In genomic region chr3:82927917-82928316, GRCm38 (mm10) we compare ENCODE assay signal across 26 mouse cellular contexts. TPM values are rescaled to one million over a fixed set of nuclear protein-coding genes. Genes with fewer than 3 reads are reported as not detected.
DNase-seq lines count a peak whose midpoint lies in the region; ATAC-seq and TF ChIP-seq lines count a peak whose summit lies in the region.
"Had no signal": no experiment of that assay in that cellular context is flagged by ENCODE, and none has a peak within 500 bp of the region (broad histone marks: within the 10 kb centered on the region; RNA-seq: fewer than 3 reads in every experiment).

No protein-coding gene starts in this region.

- no peak overlapping the region for H3K27ac ChIP-seq in intestine, embryonic 15.5 days
- no peak overlapping the region for H3K27ac ChIP-seq in intestine, postnatal 0 days (ENCODE audit: low read depth, low read length)
- no peak overlapping the region for H3K27ac ChIP-seq in forebrain, postnatal 0 days (ENCODE audit: low read depth, low read length)
- H3K27ac ChIP-seq: embryonic facial prominence, embryonic 13.5 days; embryonic facial prominence, embryonic 15.5 days; forebrain, embryonic 13.5 days; forebrain, embryonic 15.5 days had no signal

- peak; percentile 76 for ATAC-seq in intestine, embryonic 15.5 days
- ATAC-seq in intestine, postnatal 0 days = peak; percentile 63
- no peak for ATAC-seq in forebrain, postnatal 0 days
- ATAC-seq: forebrain, embryonic 13.5 days; forebrain, embryonic 15.5 days had no signal

- no peak overlapping the region for H3K4me3 ChIP-seq in intestine, embryonic 15.5 days (replicated peaks)
- no peak overlapping the region for H3K4me3 ChIP-seq in intestine, postnatal 0 days (ENCODE audit: low read depth, low read length)
- H3K4me3 ChIP-seq in forebrain, postnatal 0 days (ENCODE audit: low read depth, low read length) = no peak overlapping the region
- H3K4me3 ChIP-seq: embryonic facial prominence, embryonic 13.5 days; embryonic facial prominence, embryonic 15.5 days; erythroblast, embryonic 14.5 days; forebrain, embryonic 13.5 days; forebrain, embryonic 15.5 days had no signal

- 68% methylated on average over 2 of the region's 2 CpGs for WGBS in intestine, embryonic 15.5 days
- WGBS in intestine, postnatal 0 days = 37% methylated on average over 2 of the region's 2 CpGs
- 88% methylated on average over 2 of the region's 2 CpGs for WGBS in forebrain, postnatal 0 days

- DNase-seq in fat pad, adult 2 months (ENCODE audit: extremely low read depth, low read depth, low spot score) = peak; percentile 42
- DNase-seq in gastrocnemius, adult 8-10 months (ENCODE audit: low spot score in 2 of 2) = no peak
- DNase-seq in urinary bladder, adult 2 months (ENCODE audit: low spot score) = no peak
- DNase-seq in forebrain, postnatal 0 days = no peak
- DNase-seq: adrenal gland, adult 2 months; adrenal gland, postnatal 10 days; adrenal gland, postnatal 25 days; cerebellum, adult 11 months; cerebellum, adult 18-20 months; cerebellum, adult 8-10 months; cerebellum, adult 9-11 months; cerebellum, postnatal 14 days; cerebellum, postnatal 36 days; embryo, embryonic 11 days had no signal

- no peak for TF ChIP-seq CTCF in intestine, postnatal 0 days (IDR thresholded peaks at IDR 0.05; ENCODE audit: low read depth)
- no peak for TF ChIP-seq CTCF in forebrain, postnatal 0 days (IDR thresholded peaks at IDR 0.05; ENCODE audit: low read depth)

- no peaks in the 10 kb centered on the region for H3K9me3 ChIP-seq in intestine, embryonic 15.5 days
- no peaks in the 10 kb centered on the region for H3K9me3 ChIP-seq in intestine, postnatal 0 days (ENCODE audit: control insufficient read depth)
- no peaks in the 10 kb centered on the region for H3K9me3 ChIP-seq in forebrain, postnatal 0 days (ENCODE audit: low read length)
- H3K9me3 ChIP-seq: embryonic facial prominence, embryonic 13.5 days; embryonic facial prominence, embryonic 15.5 days; forebrain, embryonic 13.5 days; forebrain, embryonic 15.5 days had no signal

- no peak overlapping the region for H3K9ac ChIP-seq in intestine, embryonic 15.5 days
- no peak overlapping the region for H3K9ac ChIP-seq in intestine, postnatal 0 days (ENCODE audit: low read depth, low read length)
- H3K9ac ChIP-seq in forebrain, postnatal 0 days = no peak overlapping the region
- H3K9ac ChIP-seq: embryonic facial prominence, embryonic 13.5 days; embryonic facial prominence, embryonic 15.5 days; forebrain, embryonic 13.5 days; forebrain, embryonic 15.5 days had no signal

- H3K27me3 ChIP-seq in intestine, embryonic 15.5 days (replicated peaks) = no peaks in the 10 kb centered on the region
- H3K27me3 ChIP-seq in intestine, postnatal 0 days (replicated peaks; ENCODE audit: control insufficient read depth, insufficient read depth, low read length) = no peaks in the 10 kb centered on the region
- H3K27me3 ChIP-seq in forebrain, postnatal 0 days (ENCODE audit: insufficient read depth, low read length) = no peaks in the 10 kb centered on the region
- H3K27me3 ChIP-seq: embryonic facial prominence, embryonic 13.5 days; embryonic facial prominence, embryonic 15.5 days; forebrain, embryonic 13.5 days; forebrain, embryonic 15.5 days had no signal

- no peak overlapping the region for H3K4me2 ChIP-seq in intestine, embryonic 15.5 days (replicated peaks)
- no peak overlapping the region for H3K4me2 ChIP-seq in intestine, postnatal 0 days (replicated peaks; ENCODE audit: low read depth)
- no peak overlapping the region for H3K4me2 ChIP-seq in forebrain, postnatal 0 days (ENCODE audit: low read depth)
- H3K4me2 ChIP-seq: embryonic facial prominence, embryonic 13.5 days; embryonic facial prominence, embryonic 15.5 days; forebrain, embryonic 13.5 days; forebrain, embryonic 15.5 days had no signal

- H3K36me3 ChIP-seq in intestine, embryonic 15.5 days = no peaks in the 10 kb centered on the region
- no peaks in the 10 kb centered on the region for H3K36me3 ChIP-seq in intestine, postnatal 0 days (ENCODE audit: control insufficient read depth, insufficient read depth)
- no peaks in the 10 kb centered on the region for H3K36me3 ChIP-seq in forebrain, postnatal 0 days (ENCODE audit: insufficient read depth)
- H3K36me3 ChIP-seq: embryonic facial prominence, embryonic 13.5 days; embryonic facial prominence, embryonic 15.5 days; forebrain, embryonic 15.5 days had no signal

- no peaks in the 10 kb centered on the region for H3K4me1 ChIP-seq in intestine, embryonic 15.5 days (replicated peaks)
- no peaks in the 10 kb centered on the region; the same call in 1 of the 2 replicates for H3K4me1 ChIP-seq in intestine, postnatal 0 days (replicated peaks; ENCODE audit: control insufficient read depth, insufficient read depth, low read length)
- no peaks in the 10 kb centered on the region for H3K4me1 ChIP-seq in forebrain, postnatal 0 days (ENCODE audit: insufficient read depth)
- H3K4me1 ChIP-seq: embryonic facial prominence, embryonic 13.5 days; embryonic facial prominence, embryonic 15.5 days; forebrain, embryonic 13.5 days; forebrain, embryonic 15.5 days had no signal

RNA-seq across cellular contexts. Expression of gene Lrat, which starts 24.1 kb away (rescaled TPM):
- 8.6 and 8.8 TPM in 2 replicates for polyA plus RNA-seq in intestine, embryonic 15.5 days (2015; fragmentation: Nextera tagmentation; extraction: Ambion mirVana)
- 29.5 and 30.4 TPM in 2 replicates for polyA plus RNA-seq in intestine, postnatal 0 days (2015; fragmentation: Nextera tagmentation; extraction: Ambion mirVana)
- total RNA-seq in gastrocnemius, adult 8-10 months (2022) = not detected
- polyA plus RNA-seq in urinary bladder, adult 2 months (2012; rRNA removed) = 1.5 and 1.7 TPM in 2 replicates
- 0.15 and 0.43 TPM in 2 replicates for total RNA-seq in forebrain, postnatal 0 days (2014; rRNA removed)
- polyA plus RNA-seq in forebrain, postnatal 0 days (2015; fragmentation: Nextera tagmentation; extraction: Ambion mirVana) = 0.15 and 0.22 TPM in 2 replicates
- total RNA-seq: common myeloid progenitor, adult 5-6 weeks; MEL had no signal
- polyA plus RNA-seq: adrenal gland, adult 2 months; C2C12; embryonic facial prominence, embryonic 11.5 days; embryonic facial prominence, embryonic 13.5 days; erythroblast, embryonic 14.5 days; forebrain, embryonic 11.5 days had no signal

RNA-seq across cellular contexts. Expression of gene Rbm46, which starts 51.6 kb away (rescaled TPM):
- polyA plus RNA-seq in intestine, embryonic 15.5 days (2015; fragmentation: Nextera tagmentation; extraction: Ambion mirVana) = 5.2 and 5.9 TPM in 2 replicates
- 3.3 and 3.5 TPM in 2 replicates for polyA plus RNA-seq in intestine, postnatal 0 days (2015; fragmentation: Nextera tagmentation; extraction: Ambion mirVana)
- under 1 TPM in 1 of 4 experiments, not detected in 3; 0.13 TPM for total RNA-seq in gastrocnemius, adult 8-10 months (2022)
- polyA plus RNA-seq in urinary bladder, adult 2 months (2012; rRNA removed) = 1.0 and 1.1 TPM in 2 replicates
- total RNA-seq in forebrain, postnatal 0 days (2014; rRNA removed) = 1.0 and 1.4 TPM in 2 replicates
- polyA plus RNA-seq in forebrain, postnatal 0 days (2015; fragmentation: Nextera tagmentation; extraction: Ambion mirVana) = 0.96 and 1.6 TPM in 2 replicates
- total RNA-seq: common myeloid progenitor, adult 5-6 weeks; MEL had no signal
- polyA plus RNA-seq: adrenal gland, adult 2 months; C2C12; erythroblast, embryonic 14.5 days had no signal
